Mouse (Mus musculus): ENCODE results near the gene Clec4a1. TPM values are rescaled to one million over a fixed set of nuclear protein-coding genes. Genes with fewer than 3 reads are reported as not detected.

Clec4a1 gene
- total and polyA plus RNA-seq, 3 experiments, result 0.42 to 3.5 (median 2.6) TPM

Other genes starting within 250 kb of the Clec4a1 start
- gene Nanog, start 214.4 kb upstream of the Clec4a1 start, total RNA-seq (2021), result not detected
- gene Nanog, start 214.4 kb upstream of the Clec4a1 start, polyA plus RNA-seq (2012; rRNA removed), result not detected in 2 replicates
- gene Slc2a3, start 120.2 kb upstream of the Clec4a1 start, total RNA-seq (2021), result 10 to 100 TPM in 1 of 2 experiments, 1 to 10 TPM in 1; 5.2 to 10.5 TPM
- gene Slc2a3, start 120.2 kb upstream of the Clec4a1 start, polyA plus RNA-seq (2012; rRNA removed), result 2.1 and 2.2 TPM in 2 replicates
- gene Foxj2, start 101.9 kb upstream of the Clec4a1 start, total RNA-seq (2021), result 10 to 100 TPM; 20.0 to 24.4 TPM
- 12.4 and 14.8 TPM in 2 replicates for gene Foxj2, start 101.9 kb upstream of the Clec4a1 start, polyA plus RNA-seq (2012; rRNA removed)
- gene C3ar1, start 65.7 kb upstream of the Clec4a1 start, total RNA-seq (2021), result 1 to 10 TPM; 2.6 to 6.7 TPM
- gene C3ar1, start 65.7 kb upstream of the Clec4a1 start, polyA plus RNA-seq (2012; rRNA removed), result 2.7 and 3.0 TPM in 2 replicates
- gene Necap1, start 47.4 kb upstream of the Clec4a1 start, total RNA-seq (2021), result 10 to 100 TPM; 51.3 to 55.3 TPM
- 10.7 and 12.4 TPM in 2 replicates for gene Necap1, start 47.4 kb upstream of the Clec4a1 start, polyA plus RNA-seq (2012; rRNA removed)
- 1 to 10 TPM; 3.7 to 3.8 TPM for gene Clec4a3, start 30.7 kb downstream of the Clec4a1 start, total RNA-seq (2021)
- gene Clec4a3, start 30.7 kb downstream of the Clec4a1 start, polyA plus RNA-seq (2012; rRNA removed), result not detected in 2 replicates
- not detected for gene Clec4a4, start 68.5 kb downstream of the Clec4a1 start, total RNA-seq (2021)
- gene Clec4a4, start 68.5 kb downstream of the Clec4a1 start, polyA plus RNA-seq (2012; rRNA removed), result not detected in 2 replicates
- 1 to 10 TPM in 1 of 2 experiments, under 1 TPM in 1; 0.40 to 1.2 TPM for gene Clec4b1, start 128.1 kb downstream of the Clec4a1 start, total RNA-seq (2021)
- gene Clec4b1, start 128.1 kb downstream of the Clec4a1 start, polyA plus RNA-seq (2012; rRNA removed), result 0.25 and 0.32 TPM in 2 replicates
- gene Clec4a2, start 184.6 kb downstream of the Clec4a1 start, total RNA-seq (2021), result 1 to 10 TPM; 1.9 to 4.9 TPM
- 0.48 and 0.51 TPM in 2 replicates for gene Clec4a2, start 184.6 kb downstream of the Clec4a1 start, polyA plus RNA-seq (2012; rRNA removed)